Mouse (Mus musculus): ENCODE measurements around the gene Srek1. TPM values are rescaled to one million over a fixed set of nuclear protein-coding genes. Genes with fewer than 3 reads are reported as not detected.

Gene Srek1
- polyA plus RNA-seq, 2 experiments, result 79.7 to 90.1 TPM

DNA sequence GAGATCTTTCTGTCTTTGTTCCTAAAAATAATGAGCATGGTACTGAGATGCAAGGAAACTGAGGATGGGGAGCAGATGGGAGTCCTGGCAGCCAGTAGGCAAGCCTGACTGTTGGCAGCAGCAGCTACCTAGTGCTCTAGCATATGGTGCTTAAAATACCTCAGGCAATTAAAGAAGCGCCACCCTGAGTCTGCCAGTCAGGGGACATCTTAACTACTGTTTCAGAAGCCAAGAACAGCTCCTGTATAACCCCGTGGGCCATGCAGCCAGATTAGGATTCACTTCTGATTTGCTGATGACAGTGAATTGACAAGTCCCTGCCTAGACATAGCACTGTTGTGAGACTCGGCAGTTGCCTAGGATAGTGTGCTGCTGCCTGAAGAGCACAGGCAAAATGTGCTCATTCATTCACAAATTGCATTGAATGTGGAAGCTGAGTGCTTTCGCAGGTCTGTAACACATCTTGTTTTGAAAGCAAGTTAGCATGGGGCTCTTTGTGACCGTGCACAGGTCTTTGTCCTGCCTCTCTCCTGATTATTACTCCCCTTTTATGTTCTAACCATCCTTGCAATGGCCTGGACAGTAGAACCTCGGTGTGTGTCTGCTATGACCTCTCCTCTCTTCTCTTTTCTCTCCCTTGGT lies 31.9 kb upstream of the Srek1 start:
- no peak for DNase-seq (ENCODE audit: low spot score)
- ATAC-seq (ENCODE audit: low FRiP score, low read depth), result no peak
- H3K9ac ChIP-seq (ENCODE audit: low read depth, low read length, severe bottlenecking), result no peak overlapping the region
- H3K9me3 ChIP-seq (ENCODE audit: control insufficient read depth, low read length), result no peaks in the 10 kb centered on the region
- H3K4me2 ChIP-seq (replicated peaks; ENCODE audit: low read depth, low read length, severe bottlenecking), result no peak overlapping the region
- no peak for TF ChIP-seq POLR2A (IDR thresholded peaks at IDR 0.05; ENCODE audit: borderline replicate concordance, extremely low read depth, insufficient read depth, insufficient read length)
- H3K27me3 ChIP-seq (ENCODE audit: control insufficient read depth, insufficient read depth, low read length), result no peaks in the 10 kb centered on the region
- H3K36me3 ChIP-seq (ENCODE audit: control insufficient read depth, insufficient read depth, low read length), result no peaks in the 10 kb centered on the region
- no peak overlapping the region for H3K4me3 ChIP-seq (replicated peaks; ENCODE audit: low read length)
- 42% methylated on average over 6 of the region's 6 CpGs for WGBS
- H3K4me1 ChIP-seq (ENCODE audit: control insufficient read depth, insufficient read depth, low read length), result no peaks in the 10 kb centered on the region
- H3K27ac ChIP-seq (replicated peaks; ENCODE audit: low read depth, low read length), result no peak overlapping the region

DNA sequence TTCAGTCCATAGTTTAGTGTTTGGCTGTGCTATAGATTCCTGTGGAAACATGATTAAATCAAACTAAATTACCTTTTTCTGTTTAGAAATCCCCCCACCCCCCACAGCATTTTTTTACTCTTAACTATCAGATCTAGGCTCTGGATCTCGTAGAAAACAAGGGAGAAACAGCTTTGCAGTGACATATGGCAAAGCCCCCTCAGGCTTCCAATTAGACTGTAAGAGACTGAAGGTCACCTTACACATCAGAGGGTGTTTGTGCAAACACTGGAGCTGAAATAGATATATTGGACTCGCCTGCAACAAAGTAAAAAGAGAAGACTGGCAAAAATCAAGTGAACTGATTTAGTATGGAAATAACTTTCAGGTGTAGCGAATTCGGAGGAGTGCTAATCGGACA lies 29.3 kb upstream of the Srek1 start:
- H3K4me1 ChIP-seq (ENCODE audit: control insufficient read depth, insufficient read depth, low read length), result no peaks in the 10 kb centered on the region
- H3K9ac ChIP-seq (ENCODE audit: low read depth, low read length, severe bottlenecking), result no peak overlapping the region
- WGBS, result 60% methylated on average over 5 of the region's 5 CpGs
- DNase-seq (ENCODE audit: low spot score), result no peak
- no peak for TF ChIP-seq POLR2A (IDR thresholded peaks at IDR 0.05; ENCODE audit: borderline replicate concordance, extremely low read depth, insufficient read depth, insufficient read length)
- no peak overlapping the region for H3K4me3 ChIP-seq (replicated peaks; ENCODE audit: low read length)
- no peaks in the 10 kb centered on the region for H3K9me3 ChIP-seq (ENCODE audit: control insufficient read depth, low read length)
- H3K36me3 ChIP-seq (ENCODE audit: control insufficient read depth, insufficient read depth, low read length), result no peaks in the 10 kb centered on the region
- H3K27me3 ChIP-seq (ENCODE audit: control insufficient read depth, insufficient read depth, low read length), result no peaks in the 10 kb centered on the region
- no peak overlapping the region for H3K4me2 ChIP-seq (replicated peaks; ENCODE audit: low read depth, low read length, severe bottlenecking)
- no peak for ATAC-seq (ENCODE audit: low FRiP score, low read depth)
- no peak overlapping the region for H3K27ac ChIP-seq (replicated peaks; ENCODE audit: low read depth, low read length)

DNA sequence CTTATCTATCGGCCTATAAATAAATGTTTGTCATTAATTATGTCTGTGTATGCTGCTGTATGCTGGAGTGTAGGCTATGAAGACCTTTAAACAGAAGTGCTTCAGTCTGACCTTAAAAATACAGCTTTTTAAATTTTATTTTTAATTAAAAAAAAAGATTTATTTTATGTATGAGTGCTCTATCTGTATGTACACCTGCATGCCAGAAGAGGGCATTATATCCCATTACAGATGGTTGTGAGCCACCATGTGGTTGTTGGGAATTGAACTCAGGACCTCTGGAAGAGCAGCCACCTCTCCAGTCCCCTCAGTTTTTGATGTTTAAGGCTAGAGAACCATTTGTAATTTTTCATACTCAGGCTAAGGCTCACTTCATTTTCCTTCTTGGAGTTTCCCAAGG lies 26.6 kb upstream of the Srek1 start:
- no peak overlapping the region for H3K9ac ChIP-seq (ENCODE audit: low read depth, low read length, severe bottlenecking)
- no peak for ATAC-seq (ENCODE audit: low FRiP score, low read depth)

DNA sequence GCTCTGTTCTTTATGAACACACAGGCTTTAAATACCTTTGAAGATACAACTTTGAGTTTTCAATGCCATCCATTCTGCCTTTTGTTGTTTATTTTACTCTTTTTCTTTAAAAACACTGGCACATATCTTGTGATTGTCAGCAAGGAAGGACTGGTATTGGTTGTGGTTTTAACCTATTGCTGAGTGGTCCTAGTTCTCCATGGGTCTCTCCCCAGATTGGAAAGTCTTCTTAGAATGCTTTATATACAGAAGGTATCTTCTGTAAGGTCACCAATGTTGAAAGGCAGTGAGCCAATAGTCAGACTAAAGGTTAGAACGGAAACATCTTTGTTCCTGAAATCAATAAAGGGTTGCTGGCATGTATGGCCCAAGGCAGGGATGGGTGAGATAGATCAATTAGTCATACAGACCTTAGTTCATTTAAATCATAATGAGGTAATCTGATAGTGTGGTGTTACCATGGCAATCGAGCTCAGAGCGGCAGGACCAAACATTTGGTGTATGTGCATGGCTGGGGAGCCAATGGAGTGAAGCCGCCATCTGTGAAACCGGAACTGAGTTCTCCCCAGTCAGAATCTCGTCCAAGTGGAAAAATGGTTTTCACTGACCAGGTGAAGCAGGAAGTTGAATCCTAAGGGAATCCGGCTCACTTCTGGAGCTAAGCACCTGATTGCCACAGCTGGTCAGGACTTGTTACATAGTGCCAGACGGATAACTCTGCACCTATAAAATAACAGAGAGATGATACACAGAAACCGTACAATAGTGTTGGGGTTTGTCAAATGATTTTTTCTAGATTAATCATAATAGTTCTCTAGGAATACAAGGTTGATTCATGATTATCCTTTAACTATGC lies 20.5 kb upstream of the Srek1 start:
- Histone ChIP-seq H3K36me3 (ENCODE audit: control insufficient read depth, insufficient read depth, low read length) (no peaks in the 10 kb centered on the region), H3K9ac (ENCODE audit: low read depth, low read length, severe bottlenecking) (no peak overlapping the region), H3K27ac (replicated peaks; ENCODE audit: low read depth, low read length) (no peak overlapping the region), H3K4me2 (replicated peaks; ENCODE audit: low read depth, low read length, severe bottlenecking) (no peak overlapping the region), H3K27me3 (ENCODE audit: control insufficient read depth, insufficient read depth, low read length) (no peaks in the 10 kb centered on the region), H3K4me3 (replicated peaks; ENCODE audit: low read length) (no peak overlapping the region), H3K9me3 (ENCODE audit: control insufficient read depth, low read length) (no peaks in the 10 kb centered on the region), H3K4me1 (ENCODE audit: control insufficient read depth, insufficient read depth, low read length) (no peaks in the 10 kb centered on the region)
- ATAC-seq (ENCODE audit: low FRiP score, low read depth) (no peak), DNase-seq (ENCODE audit: low spot score) (no peak)
- 78% methylated on average over 9 of the region's 9 CpGs for WGBS
- TF ChIP-seq POLR2A (IDR thresholded peaks at IDR 0.05; ENCODE audit: borderline replicate concordance, extremely low read depth, insufficient read depth, insufficient read length), result no peak

More for the DNA sequence above, 26.6 kb upstream of the Srek1 start:
- WGBS, result 97% methylated on average over 1 of the region's 1 CpGs
- Histone ChIP-seq H3K4me2 (replicated peaks; ENCODE audit: low read depth, low read length, severe bottlenecking) (no peak overlapping the region), H3K9me3 (ENCODE audit: control insufficient read depth, low read length) (no peaks in the 10 kb centered on the region), H3K4me1 (ENCODE audit: control insufficient read depth, insufficient read depth, low read length) (no peaks in the 10 kb centered on the region), H3K27me3 (ENCODE audit: control insufficient read depth, insufficient read depth, low read length) (no peaks in the 10 kb centered on the region), H3K4me3 (replicated peaks; ENCODE audit: low read length) (no peak overlapping the region), H3K27ac (replicated peaks; ENCODE audit: low read depth, low read length) (no peak overlapping the region), H3K36me3 (ENCODE audit: control insufficient read depth, insufficient read depth, low read length) (no peaks in the 10 kb centered on the region)
- no peak for DNase-seq (ENCODE audit: low spot score)
- no peak for TF ChIP-seq POLR2A (IDR thresholded peaks at IDR 0.05; ENCODE audit: borderline replicate concordance, extremely low read depth, insufficient read depth, insufficient read length)

DNA sequence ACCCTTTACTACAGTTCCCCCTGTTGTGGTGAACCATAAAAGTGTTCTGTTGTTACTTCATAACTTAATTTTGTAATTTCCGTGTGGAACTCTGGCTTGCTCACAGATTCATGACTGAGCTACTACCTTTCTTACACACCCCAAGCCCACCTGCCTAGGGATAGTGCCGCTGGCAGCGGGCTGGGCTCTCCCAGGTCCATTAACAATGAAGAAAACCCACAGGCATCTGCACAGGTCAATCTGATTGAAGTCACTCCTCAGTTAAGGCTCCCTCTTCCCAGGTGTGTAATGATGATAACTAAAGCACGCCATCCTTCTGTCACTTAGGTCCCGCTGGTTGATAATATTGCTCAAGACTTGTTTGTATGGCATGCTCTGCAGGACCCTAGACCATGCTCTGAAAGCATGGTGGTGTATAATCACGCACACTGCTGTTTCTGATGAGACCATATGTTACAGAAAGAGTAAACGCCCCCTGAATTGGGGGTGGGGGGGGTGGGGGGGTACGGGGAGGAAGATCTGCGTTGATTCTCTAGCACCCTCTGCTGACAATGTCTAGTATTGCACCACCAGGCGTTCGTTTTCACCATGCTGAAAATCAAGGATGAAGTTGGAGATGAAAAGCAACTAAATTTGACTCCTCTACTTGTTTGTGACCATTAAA lies 5.6 kb upstream of the Srek1 start:
- Histone ChIP-seq H3K27me3 (ENCODE audit: control insufficient read depth, insufficient read depth, low read length) (no peaks in the 10 kb centered on the region), H3K4me1 (ENCODE audit: control insufficient read depth, insufficient read depth, low read length) (no peaks in the 10 kb centered on the region), H3K4me3 (replicated peaks; ENCODE audit: low read length) (no peak overlapping the region), H3K36me3 (ENCODE audit: control insufficient read depth, insufficient read depth, low read length) (no peaks in the 10 kb centered on the region), H3K27ac (replicated peaks; ENCODE audit: low read depth, low read length) (no peak overlapping the region), H3K9me3 (ENCODE audit: control insufficient read depth, low read length) (no peaks in the 10 kb centered on the region), H3K9ac (ENCODE audit: low read depth, low read length, severe bottlenecking) (no peak overlapping the region), H3K4me2 (replicated peaks; ENCODE audit: low read depth, low read length, severe bottlenecking) (no peak overlapping the region)
- no peak for TF ChIP-seq POLR2A (IDR thresholded peaks at IDR 0.05; ENCODE audit: borderline replicate concordance, extremely low read depth, insufficient read depth, insufficient read length)
- WGBS, result 32% methylated on average over 11 of the region's 11 CpGs
- no peak for ATAC-seq (ENCODE audit: low FRiP score, low read depth)
- no peak for DNase-seq (ENCODE audit: low spot score)
